Mouse (Mus musculus) heart, embryonic 16.5 days (tissue): ENCODE measurements around the gene Asl. TPM values are rescaled to one million over a fixed set of nuclear protein-coding genes. Genes with fewer than 3 reads are reported as not detected.

Experiments
- polyA plus RNA-seq: library from polyadenylated mRNA; unstranded; fragments of >200 nt; fragmentation: Nextera tagmentation; extraction: Ambion mirVana; gene quantifications from 2 replicates; pipeline ENCODE4 v1.2.1, GENCODE M21; 2015

Asl gene
- polyA plus RNA-seq, 1 experiment from 2014 or later: 23.0 TPM

Other genes starting within 250 kb of the Asl start
- 27.7 and 33.4 TPM in 2 replicates for gene Psph, start 241.8 kb downstream of the Asl start, polyA plus RNA-seq
- gene Sumf2, start 182.3 kb downstream of the Asl start, polyA plus RNA-seq: 16.3 and 21.4 TPM in 2 replicates
- gene Chchd2, start 141.8 kb downstream of the Asl start, polyA plus RNA-seq: 1,037 and 1,041 TPM in 2 replicates
- gene Zbed5, start 133.5 kb downstream of the Asl start, polyA plus RNA-seq: 2.3 TPM in 2 replicates
- 1.9 and 2.2 TPM in 2 replicates for gene Phkg1, start 130.7 kb downstream of the Asl start, polyA plus RNA-seq
- gene Nupr1l, start 120.7 kb downstream of the Asl start, polyA plus RNA-seq: 1.7 and 2.3 TPM in 2 replicates
- gene Vkorc1l1, start 87.3 kb downstream of the Asl start, polyA plus RNA-seq: 13.3 TPM in 2 replicates
- 36.8 and 40.1 TPM in 2 replicates for gene Gusb, start 26.2 kb downstream of the Asl start, polyA plus RNA-seq
- gene Crcp, start within 50 bp of the Asl start, polyA plus RNA-seq: 24.4 and 26.2 TPM in 2 replicates
- gene Tpst1, start 44.1 kb upstream of the Asl start, polyA plus RNA-seq: 26.5 and 27.6 TPM in 2 replicates
- 5.5 and 5.6 TPM in 2 replicates for gene Kctd7, start 115.6 kb upstream of the Asl start, polyA plus RNA-seq
- 21.6 and 22.0 TPM in 2 replicates for gene Rabgef1, start 142.6 kb upstream of the Asl start, polyA plus RNA-seq
- 21.6 and 28.5 TPM in 2 replicates for gene Tmem248, start 187.8 kb upstream of the Asl start, polyA plus RNA-seq
- gene Sbds, start 226.3 kb upstream of the Asl start, polyA plus RNA-seq: 60.1 and 65.7 TPM in 2 replicates
- gene Tyw1, start 226.4 kb upstream of the Asl start, polyA plus RNA-seq: 16.1 and 17.7 TPM in 2 replicates